Mouse (Mus musculus): ENCODE measurements around the gene Dlgap5. TPM values are rescaled to one million over a fixed set of nuclear protein-coding genes. Genes with fewer than 3 reads are reported as not detected.

The Dlgap5 gene
- total and polyA plus RNA-seq, 3 experiments, result 45.0 to 71.2 (median 62.4) TPM

DNA sequence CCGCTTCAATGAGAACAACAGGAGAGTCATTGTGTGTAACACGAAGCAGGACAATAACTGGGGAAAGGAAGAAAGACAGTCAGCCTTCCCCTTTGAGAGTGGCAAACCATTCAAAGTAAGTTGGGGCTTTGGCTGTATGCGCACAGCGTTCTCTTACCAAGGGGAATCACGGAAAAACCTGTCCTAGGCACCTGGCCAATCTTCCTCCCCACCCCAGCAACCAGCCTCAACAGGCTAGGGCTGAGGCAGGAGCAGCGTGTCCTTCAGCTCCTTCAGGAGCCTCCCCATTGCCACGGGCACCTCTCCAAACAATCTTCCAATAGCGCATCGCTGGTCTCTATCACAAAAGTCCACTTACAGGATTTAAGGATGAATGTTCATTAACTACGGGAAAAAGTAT lies 33.6 kb downstream of the Dlgap5 start:
- H3K4me3 ChIP-seq (ENCODE audit: control insufficient read depth in 1 of 2, insufficient read depth in 1 of 2, low read depth in 2 of 2, low read length in 2 of 2), result no peak overlapping the region
- H3K9me3 ChIP-seq (replicated peaks; ENCODE audit: insufficient read depth, low read length), result no peaks in the 10 kb centered on the region
- no peak overlapping the region for H3K27ac ChIP-seq (ENCODE audit: control insufficient read depth, low read depth, low read length)
- no peak overlapping the region for H3K9ac ChIP-seq (ENCODE audit: control insufficient read depth, low read depth, low read length, poor library complexity, severe bottlenecking)
- no peaks in the 10 kb centered on the region for H3K4me1 ChIP-seq (ENCODE audit: control insufficient read depth in 1 of 2, insufficient read depth in 2 of 2, low read length in 2 of 2)
- no peak for DNase-seq (ENCODE audit: low read depth, low spot score)
- TF ChIP-seq MYB (IDR thresholded peaks at IDR 0.05; ENCODE audit: low read depth, low read length) (no peak), TBP (IDR thresholded peaks at IDR 0.05; ENCODE audit: low read depth, low read length) (no peak), SIN3A (IDR thresholded peaks at IDR 0.05; ENCODE audit: low read length) (no peak), USF2 (IDR thresholded peaks at IDR 0.05; ENCODE audit: borderline replicate concordance in 1 of 2, insufficient read depth in 1 of 2, low read depth in 1 of 2, low read length in 2 of 2) (no peak), MAZ (IDR thresholded peaks at IDR 0.05; ENCODE audit: low read depth, low read length) (no peak), BHLHE40 (IDR thresholded peaks at IDR 0.05; ENCODE audit: borderline replicate concordance, low read depth, low read length) (no peak), CHD1 (IDR thresholded peaks at IDR 0.05; ENCODE audit: low read depth, low read length) (no peak)
- H3K27me3 ChIP-seq (ENCODE audit: control insufficient read depth in 1 of 2, insufficient read depth in 2 of 2, low read length in 2 of 2), result no peaks in the 10 kb centered on the region
- peaks cover 0 to 8% of the 10 kb centered on the region in 2 experiments; a peak in 2 of 4 replicates for H3K36me3 ChIP-seq (ENCODE audit: control insufficient read depth in 1 of 2, insufficient read depth in 2 of 2, low read length in 2 of 2)
- no peaks in the 10 kb centered on the region for H3K79me2 ChIP-seq (ENCODE audit: control insufficient read depth, insufficient read depth, low read length, poor library complexity)

DNA sequence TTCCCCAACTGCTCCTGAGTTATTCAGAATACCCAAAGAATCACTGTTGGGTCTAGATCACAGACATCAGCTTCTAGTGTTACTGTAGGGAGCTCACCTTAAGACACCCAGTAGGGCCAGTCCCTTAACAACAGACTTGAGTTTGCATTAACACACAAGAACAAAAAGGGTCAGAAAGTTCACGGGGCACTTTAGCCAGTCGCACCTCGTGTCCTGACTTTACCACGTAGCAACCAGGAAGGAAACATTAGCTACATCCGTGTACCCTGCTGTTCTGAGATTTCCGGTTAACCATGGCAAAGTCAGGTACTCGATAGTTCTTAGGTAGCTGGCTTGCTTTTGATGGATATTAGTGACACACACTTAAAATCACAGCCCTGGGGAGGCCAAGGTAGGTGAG lies 34.3 kb downstream of the Dlgap5 start:
- Histone ChIP-seq H3K9me3 (replicated peaks; ENCODE audit: insufficient read depth, low read length) (no peaks in the 10 kb centered on the region), H3K36me3 (ENCODE audit: control insufficient read depth in 1 of 2, insufficient read depth in 2 of 2, low read length in 2 of 2) (peaks cover 0 to 5% of the 10 kb centered on the region in 2 experiments; a peak in 2 of 4 replicates), H3K27me3 (ENCODE audit: control insufficient read depth in 1 of 2, insufficient read depth in 2 of 2, low read length in 2 of 2) (no peaks in the 10 kb centered on the region), H3K79me2 (ENCODE audit: control insufficient read depth, insufficient read depth, low read length, poor library complexity) (no peaks in the 10 kb centered on the region), H3K4me3 (ENCODE audit: control insufficient read depth in 1 of 2, insufficient read depth in 1 of 2, low read depth in 2 of 2, low read length in 2 of 2) (no peak overlapping the region), H3K4me1 (ENCODE audit: control insufficient read depth in 1 of 2, insufficient read depth in 2 of 2, low read length in 2 of 2) (no peaks in the 10 kb centered on the region), H3K27ac (ENCODE audit: control insufficient read depth, low read depth, low read length) (no peak overlapping the region), H3K9ac (ENCODE audit: control insufficient read depth, low read depth, low read length, poor library complexity, severe bottlenecking) (no peak overlapping the region)
- DNase-seq (ENCODE audit: low read depth, low spot score), result no peak
- no peak for TF ChIP-seq POLR2AphosphoS2 (IDR thresholded peaks at IDR 0.05; ENCODE audit: low read length)
- no peak for TF ChIP-seq MAFK (IDR thresholded peaks at IDR 0.05; ENCODE audit: borderline replicate concordance, low read depth, low read length)
- no peak for TF ChIP-seq ELF1 (IDR thresholded peaks at IDR 0.05; ENCODE audit: low read depth, low read length)
- TF ChIP-seq HCFC1 (IDR thresholded peaks at IDR 0.05; ENCODE audit: low read depth, low read length), result no peak
- no peak for TF ChIP-seq SMC3 (IDR thresholded peaks at IDR 0.05; ENCODE audit: low read depth, low read length)
- TF ChIP-seq RCOR1 (IDR thresholded peaks at IDR 0.05; ENCODE audit: low read depth, low read length), result no peak
- TF ChIP-seq KAT2A (conservative IDR thresholded peaks at IDR 0.05; ENCODE audit: low read depth, low read length), result no peak
- no peak for TF ChIP-seq CHD1 (IDR thresholded peaks at IDR 0.05; ENCODE audit: low read depth, low read length)
- no peak for TF ChIP-seq ZC3H11A (IDR thresholded peaks at IDR 0.05; ENCODE audit: low read depth, low read length)
- TF ChIP-seq CTCF (IDR thresholded peaks at IDR 0.05 in 2 of 3, conservative IDR thresholded peaks at IDR 0.05 in 1 of 3; ENCODE audit: control insufficient read depth in 1 of 3, insufficient read depth in 1 of 3, low read depth in 2 of 3, low read length in 3 of 3, poor library complexity in 1 of 3, severe bottlenecking in 1 of 3), result no peak
- TF ChIP-seq POLR2AphosphoS5 (IDR thresholded peaks at IDR 0.05; ENCODE audit: borderline replicate concordance, low read depth, low read length), result no peak
- no peak for TF ChIP-seq ZKSCAN1 (IDR thresholded peaks at IDR 0.05; ENCODE audit: low read depth, low read length)
- TF ChIP-seq GATA1 (IDR thresholded peaks at IDR 0.05; ENCODE audit: low read depth, low read length), result no peak
